Mouse (Mus musculus): ENCODE measurements around the gene Dsel. TPM values are rescaled to one million over a fixed set of nuclear protein-coding genes. Genes with fewer than 3 reads are reported as not detected.

The Dsel gene
- total RNA-seq (2023), result 0.23 and 0.76 TPM in 2 replicates

DNA sequence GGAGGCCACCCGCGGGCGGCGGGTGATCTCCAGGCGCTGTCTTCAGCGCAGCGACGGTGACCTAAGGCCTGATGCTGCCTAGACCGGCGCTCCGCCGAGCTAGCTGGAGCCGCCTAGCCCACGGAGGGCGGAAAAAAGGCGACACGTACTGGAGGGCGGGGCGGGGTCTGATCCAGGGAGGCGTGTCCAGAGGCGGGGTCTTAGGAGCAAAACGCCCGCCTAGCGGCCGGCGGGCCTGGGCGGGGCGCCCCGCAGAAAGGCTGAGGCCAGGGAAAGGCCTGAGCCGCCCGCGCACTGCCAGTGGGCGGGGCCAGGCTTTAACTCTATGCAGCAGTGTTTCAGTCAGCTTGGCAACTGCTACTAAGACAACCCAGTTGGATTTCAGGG, at the start of gene Dsel:
Gene Dsel (minus strand): TSS at position 140 of the 387 bp plus-strand sequence.

